Mouse (Mus musculus): ENCODE data around the gene Dpf3. TPM values are rescaled to one million over a fixed set of nuclear protein-coding genes. Genes with fewer than 3 reads are reported as not detected.

Gene Dpf3
- polyA plus RNA-seq, 1 experiment = 26.0 TPM

DNA sequence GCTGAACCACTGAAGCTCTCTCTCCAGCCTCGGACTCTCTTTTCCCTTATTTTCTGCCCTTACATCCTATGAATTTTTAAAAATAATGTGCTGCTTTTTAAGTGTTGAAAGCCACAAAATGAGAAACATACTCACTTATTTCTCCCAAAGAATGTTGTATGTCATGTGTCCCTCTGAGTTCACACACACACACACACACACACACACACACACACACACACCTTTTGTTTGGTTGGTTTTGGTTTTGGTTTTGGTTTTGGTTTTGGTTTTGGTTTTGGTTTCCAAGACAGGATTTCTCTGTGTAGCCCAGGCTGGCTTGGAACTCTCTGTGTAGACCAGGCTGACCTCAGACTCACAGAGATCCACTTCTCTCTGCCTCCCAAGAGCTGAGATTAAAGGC lies 37.0 kb downstream of the Dpf3 start:
- TF ChIP-seq CTCF (IDR thresholded peaks at IDR 0.05; ENCODE audit: control insufficient read depth, insufficient read depth, insufficient replicate concordance, low read depth, low read length) (no peak), POLR2A (IDR thresholded peaks at IDR 0.05; ENCODE audit: control insufficient read depth, low read depth, low read length) (no peak)
- no peak overlapping the region for H3K27ac ChIP-seq (ENCODE audit: control insufficient read depth, insufficient read depth, low read depth, low read length)
- H3K36me3 ChIP-seq (ENCODE audit: control insufficient read depth, insufficient read depth, low read length) = no peaks in the 10 kb centered on the region
- H3K4me3 ChIP-seq (ENCODE audit: control insufficient read depth, low read depth, low read length) = no peak overlapping the region
- H3K27me3 ChIP-seq (ENCODE audit: control insufficient read depth, insufficient read depth, low read length) = no peaks in the 10 kb centered on the region
- peaks cover 3% of the 10 kb centered on the region for H3K4me1 ChIP-seq (ENCODE audit: control insufficient read depth, insufficient read depth, low read length)

DNA sequence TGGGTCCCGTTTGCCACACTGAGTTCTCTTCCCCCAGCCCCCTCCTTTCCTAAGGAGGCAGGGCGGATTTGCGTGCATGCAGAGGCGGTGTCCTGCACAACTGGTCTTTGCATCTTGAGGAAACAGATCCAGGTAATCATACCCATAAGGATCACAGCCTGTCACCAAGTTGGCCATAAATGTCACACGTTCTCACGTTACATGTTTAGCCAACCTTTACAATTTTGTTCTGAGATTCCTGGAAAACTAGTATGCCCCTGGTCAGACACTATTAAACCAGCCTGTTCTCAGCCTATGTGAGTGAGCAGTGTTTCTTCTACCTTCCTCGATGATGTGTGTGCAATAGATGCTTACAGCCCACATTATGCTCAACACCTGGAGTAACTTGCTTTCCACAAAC lies 38.3 kb downstream of the Dpf3 start:
- Histone ChIP-seq H3K4me1 (ENCODE audit: control insufficient read depth, insufficient read depth, low read length) (peaks cover 4% of the 10 kb centered on the region), H3K27ac (ENCODE audit: control insufficient read depth, insufficient read depth, low read depth, low read length) (no peak overlapping the region), H3K27me3 (ENCODE audit: control insufficient read depth, insufficient read depth, low read length) (no peaks in the 10 kb centered on the region), H3K4me3 (ENCODE audit: control insufficient read depth, low read depth, low read length) (no peak overlapping the region), H3K36me3 (ENCODE audit: control insufficient read depth, insufficient read depth, low read length) (no peaks in the 10 kb centered on the region)
- TF ChIP-seq CTCF (IDR thresholded peaks at IDR 0.05; ENCODE audit: control insufficient read depth, insufficient read depth, insufficient replicate concordance, low read depth, low read length) (no peak), POLR2A (IDR thresholded peaks at IDR 0.05; ENCODE audit: control insufficient read depth, low read depth, low read length) (no peak)

- peak overlapping the region; percentile 65 for H3K27ac ChIP-seq (ENCODE audit: control insufficient read depth, insufficient read depth, low read depth, low read length)
- H3K4me3 ChIP-seq (ENCODE audit: control insufficient read depth, low read depth, low read length) = peak overlapping the region; percentile 32
- TF ChIP-seq POLR2A (IDR thresholded peaks at IDR 0.05; ENCODE audit: control insufficient read depth, low read depth, low read length) (no peak), CTCF (IDR thresholded peaks at IDR 0.05; ENCODE audit: control insufficient read depth, insufficient read depth, insufficient replicate concordance, low read depth, low read length) (no peak)
- peaks cover 4% of the 10 kb centered on the region for H3K4me1 ChIP-seq (ENCODE audit: control insufficient read depth, insufficient read depth, low read length)
- H3K36me3 ChIP-seq (ENCODE audit: control insufficient read depth, insufficient read depth, low read length) = no peaks in the 10 kb centered on the region
- H3K27me3 ChIP-seq (ENCODE audit: control insufficient read depth, insufficient read depth, low read length) = no peaks in the 10 kb centered on the region
Observed at GRCm38 (mm10) chr12:83445587-83445986, 41.9 kb downstream of the Dpf3 start.

GRCm38 (mm10) chr12:83444448-83444847 lies 43.1 kb downstream of the Dpf3 start:
- Histone ChIP-seq H3K4me1 (ENCODE audit: control insufficient read depth, insufficient read depth, low read length) (peaks cover 4% of the 10 kb centered on the region), H3K36me3 (ENCODE audit: control insufficient read depth, insufficient read depth, low read length) (no peaks in the 10 kb centered on the region), H3K4me3 (ENCODE audit: control insufficient read depth, low read depth, low read length) (no peak overlapping the region), H3K27me3 (ENCODE audit: control insufficient read depth, insufficient read depth, low read length) (no peaks in the 10 kb centered on the region), H3K27ac (ENCODE audit: control insufficient read depth, insufficient read depth, low read depth, low read length) (no peak overlapping the region)
- TF ChIP-seq CTCF (IDR thresholded peaks at IDR 0.05; ENCODE audit: control insufficient read depth, insufficient read depth, insufficient replicate concordance, low read depth, low read length) = no peak
- no peak for TF ChIP-seq POLR2A (IDR thresholded peaks at IDR 0.05; ENCODE audit: control insufficient read depth, low read depth, low read length)

DNA sequence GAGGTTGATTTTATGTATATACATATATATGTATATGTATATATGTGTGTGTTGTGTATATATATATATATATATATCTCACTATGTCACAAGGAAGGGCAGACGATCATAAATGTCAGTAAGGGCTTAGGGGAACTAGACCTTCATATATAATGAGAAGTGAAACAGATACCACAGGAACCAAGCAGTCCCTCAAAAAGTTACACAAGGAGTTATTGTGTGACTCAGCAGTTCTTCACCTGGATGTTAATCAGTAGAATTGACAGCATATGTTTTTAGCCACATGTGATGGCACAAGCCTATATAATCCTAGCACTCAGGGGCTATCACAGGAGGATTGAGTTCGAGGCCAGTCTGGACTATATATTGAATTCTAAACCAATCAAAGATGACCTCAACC lies 49.5 kb downstream of the Dpf3 start:
- no peak for TF ChIP-seq CTCF (IDR thresholded peaks at IDR 0.05; ENCODE audit: control insufficient read depth, insufficient read depth, insufficient replicate concordance, low read depth, low read length)
- Histone ChIP-seq H3K4me1 (ENCODE audit: control insufficient read depth, insufficient read depth, low read length) (peaks cover 8% of the 10 kb centered on the region), H3K27me3 (ENCODE audit: control insufficient read depth, insufficient read depth, low read length) (no peaks in the 10 kb centered on the region), H3K27ac (ENCODE audit: control insufficient read depth, insufficient read depth, low read depth, low read length) (no peak overlapping the region), H3K36me3 (ENCODE audit: control insufficient read depth, insufficient read depth, low read length) (no peaks in the 10 kb centered on the region), H3K4me3 (ENCODE audit: control insufficient read depth, low read depth, low read length) (peak overlapping the region; percentile 78)

- TF ChIP-seq POLR2A (IDR thresholded peaks at IDR 0.05; ENCODE audit: control insufficient read depth, low read depth, low read length) = no peak
- TF ChIP-seq CTCF (IDR thresholded peaks at IDR 0.05; ENCODE audit: control insufficient read depth, insufficient read depth, insufficient replicate concordance, low read depth, low read length) = no peak
- Histone ChIP-seq H3K4me3 (ENCODE audit: control insufficient read depth, low read depth, low read length) (no peak overlapping the region), H3K4me1 (ENCODE audit: control insufficient read depth, insufficient read depth, low read length) (peaks cover 8% of the 10 kb centered on the region), H3K27me3 (ENCODE audit: control insufficient read depth, insufficient read depth, low read length) (no peaks in the 10 kb centered on the region), H3K36me3 (ENCODE audit: control insufficient read depth, insufficient read depth, low read length) (no peaks in the 10 kb centered on the region), H3K27ac (ENCODE audit: control insufficient read depth, insufficient read depth, low read depth, low read length) (peak overlapping the region; percentile 32)
Observed at GRCm38 (mm10) chr12:83433987-83434698, 53.4 kb downstream of the Dpf3 start.

DNA sequence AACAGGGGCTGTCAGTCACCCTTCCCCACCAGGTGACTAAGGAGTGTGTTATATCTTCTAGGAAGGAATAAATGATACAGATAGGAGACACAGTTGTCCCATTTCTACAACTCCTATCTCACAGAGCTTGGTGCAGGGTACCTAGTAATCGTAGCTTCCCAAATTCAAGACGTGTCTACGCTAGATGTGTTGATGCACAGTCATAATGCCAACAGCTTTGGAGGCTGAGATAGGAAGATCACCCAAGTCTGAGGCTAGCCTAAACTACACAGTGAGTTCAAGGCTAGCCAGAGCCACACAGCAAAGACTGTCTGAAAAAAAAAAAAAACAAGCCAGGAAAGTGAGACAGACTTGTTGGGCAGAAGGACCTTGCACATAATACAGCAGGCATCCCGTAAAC lies 54.1 kb downstream of the Dpf3 start:
- Histone ChIP-seq H3K27me3 (ENCODE audit: control insufficient read depth, insufficient read depth, low read length) (no peaks in the 10 kb centered on the region), H3K27ac (ENCODE audit: control insufficient read depth, insufficient read depth, low read depth, low read length) (no peak overlapping the region), H3K4me1 (ENCODE audit: control insufficient read depth, insufficient read depth, low read length) (peaks cover 8% of the 10 kb centered on the region), H3K4me3 (ENCODE audit: control insufficient read depth, low read depth, low read length) (no peak overlapping the region), H3K36me3 (ENCODE audit: control insufficient read depth, insufficient read depth, low read length) (no peaks in the 10 kb centered on the region)
- TF ChIP-seq POLR2A (IDR thresholded peaks at IDR 0.05; ENCODE audit: control insufficient read depth, low read depth, low read length) = no peak
- no peak for TF ChIP-seq CTCF (IDR thresholded peaks at IDR 0.05; ENCODE audit: control insufficient read depth, insufficient read depth, insufficient replicate concordance, low read depth, low read length)

Measured in testis, adult 2 months (tissue).